Mouse (Mus musculus): ENCODE measurements around the gene Prkcg. TPM values are rescaled to one million over a fixed set of nuclear protein-coding genes. Genes with fewer than 3 reads are reported as not detected.

Gene Prkcg
- polyA plus RNA-seq, 1 experiment from 2014 or later = 0.36 TPM

DNA sequence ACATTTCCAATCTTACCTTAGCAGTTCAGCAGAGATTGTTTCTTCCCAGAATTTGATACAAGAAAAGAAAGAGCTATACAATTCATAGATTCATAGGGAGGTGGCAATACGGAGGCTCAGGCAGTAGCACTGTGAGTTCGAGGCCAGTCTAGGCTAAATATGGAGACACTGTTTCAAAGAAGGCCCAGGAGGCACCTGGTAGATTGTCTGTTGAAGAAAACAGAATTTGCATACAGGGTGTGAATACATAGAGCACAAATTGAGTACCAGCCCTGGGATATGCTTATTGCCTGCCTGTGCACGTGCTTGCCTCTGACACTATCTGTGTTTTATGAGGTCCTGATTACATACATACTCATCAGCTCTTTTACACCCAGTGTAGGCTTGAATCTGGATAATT is 17.4 kb downstream of the Prkcg start:
- Histone ChIP-seq H3K4me1 (peaks cover 33% of the 10 kb centered on the region), H3K36me3 (replicated peaks) (no peaks in the 10 kb centered on the region), H3K27me3 (replicated peaks; ENCODE audit: low read depth, poor library complexity, severe bottlenecking) (peaks cover 53% of the 10 kb centered on the region), H3K9me3 (peaks cover 6% of the 10 kb centered on the region; the same call in 1 of the 2 replicates), H3K4me3 (no peak overlapping the region), H3K27ac (replicated peaks) (no peak overlapping the region)
- no peak for DNase-seq (ENCODE audit: low spot score)
- 84% methylated on average over 3 of the region's 3 CpGs for WGBS

DNA sequence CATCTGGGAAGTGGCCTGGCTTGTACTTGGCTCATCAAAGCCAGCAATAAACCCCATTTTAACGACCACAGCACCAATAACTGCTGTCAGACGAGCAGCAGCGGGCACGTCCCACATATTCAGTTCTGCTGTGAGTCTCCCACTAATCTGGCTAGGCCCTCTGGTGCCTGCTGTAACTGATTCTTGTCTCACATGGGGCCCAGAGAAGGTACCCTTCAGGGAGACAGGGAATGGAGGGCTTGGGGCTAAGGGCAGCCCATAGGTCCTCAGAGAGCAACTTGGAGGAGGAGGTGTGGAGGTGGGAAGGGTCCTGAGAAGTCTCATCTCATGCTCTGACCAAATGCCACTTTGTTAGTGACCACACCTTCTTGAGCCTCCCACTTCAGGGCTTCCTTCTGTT is 19.7 kb downstream of the Prkcg start:
- peaks cover 6% of the 10 kb centered on the region; the same call in 1 of the 2 replicates for H3K9me3 ChIP-seq
- peaks cover 30% of the 10 kb centered on the region for H3K27me3 ChIP-seq (replicated peaks; ENCODE audit: low read depth, poor library complexity, severe bottlenecking)
- peaks cover 13% of the 10 kb centered on the region for H3K4me1 ChIP-seq
- no peak overlapping the region for H3K27ac ChIP-seq (replicated peaks)
- no peak for DNase-seq (ENCODE audit: low spot score)
- 74% methylated on average over 4 of the region's 4 CpGs for WGBS
- no peaks in the 10 kb centered on the region for H3K36me3 ChIP-seq (replicated peaks)
- no peak overlapping the region for H3K4me3 ChIP-seq

DNA sequence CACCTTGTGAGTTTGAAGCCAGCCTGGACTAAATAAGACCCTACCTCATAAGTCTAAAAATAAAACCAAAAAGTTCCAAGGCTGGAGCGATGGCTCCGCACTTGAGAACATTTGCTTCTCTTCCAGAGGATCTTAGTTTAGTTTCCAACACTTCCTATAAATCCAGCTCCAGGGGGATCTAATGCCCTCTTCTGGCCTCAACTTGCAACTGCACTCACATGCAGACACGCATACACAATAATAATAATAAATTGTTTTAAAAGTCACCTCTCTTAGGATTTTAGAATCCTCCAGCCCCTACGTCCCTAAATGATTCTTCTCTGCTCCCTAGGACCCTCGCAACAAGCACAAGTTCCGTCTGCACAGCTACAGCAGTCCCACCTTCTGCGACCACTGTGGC is 21.3 kb downstream of the Prkcg start:
- no peak overlapping the region for H3K27ac ChIP-seq (replicated peaks)
- peaks cover 6% of the 10 kb centered on the region; the same call in 1 of the 2 replicates for H3K9me3 ChIP-seq
- DNase-seq (ENCODE audit: low spot score) = no peak
- no peaks in the 10 kb centered on the region for H3K4me1 ChIP-seq
- no peak overlapping the region for H3K4me3 ChIP-seq
- no peaks in the 10 kb centered on the region for H3K36me3 ChIP-seq (replicated peaks)
- WGBS = 94% methylated on average over 7 of the region's 7 CpGs
- H3K27me3 ChIP-seq (replicated peaks; ENCODE audit: low read depth, poor library complexity, severe bottlenecking) = peaks cover 14% of the 10 kb centered on the region

DNA sequence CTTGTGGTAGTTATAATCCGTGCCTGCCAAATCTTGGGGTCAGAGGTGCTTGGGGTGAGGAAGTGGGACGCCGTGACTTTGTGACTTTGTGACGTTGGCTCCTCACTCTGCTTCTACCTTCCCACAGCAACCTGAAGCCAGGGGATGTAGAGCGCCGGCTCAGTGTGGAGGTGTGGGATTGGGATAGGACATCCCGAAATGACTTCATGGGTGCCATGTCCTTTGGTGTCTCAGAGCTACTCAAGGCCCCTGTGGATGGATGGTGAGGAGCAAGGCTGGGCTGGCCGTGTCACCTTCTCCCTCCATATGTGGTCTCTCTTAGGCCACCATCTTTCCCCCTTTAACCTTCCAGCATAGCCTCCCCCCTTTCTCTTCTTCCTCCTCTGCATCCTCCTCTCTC is 24.6 kb downstream of the Prkcg start:
- H3K4me3 ChIP-seq = no peak overlapping the region
- H3K36me3 ChIP-seq (replicated peaks) = no peaks in the 10 kb centered on the region
- H3K27me3 ChIP-seq (replicated peaks; ENCODE audit: low read depth, poor library complexity, severe bottlenecking) = no peaks in the 10 kb centered on the region
- peaks cover 6% of the 10 kb centered on the region; the same call in 1 of the 2 replicates for H3K9me3 ChIP-seq
- no peak for DNase-seq (ENCODE audit: low spot score)
- no peak overlapping the region for H3K27ac ChIP-seq (replicated peaks)
- WGBS = 88% methylated on average over 8 of the region's 8 CpGs
- peaks cover 12% of the 10 kb centered on the region for H3K4me1 ChIP-seq

DNA sequence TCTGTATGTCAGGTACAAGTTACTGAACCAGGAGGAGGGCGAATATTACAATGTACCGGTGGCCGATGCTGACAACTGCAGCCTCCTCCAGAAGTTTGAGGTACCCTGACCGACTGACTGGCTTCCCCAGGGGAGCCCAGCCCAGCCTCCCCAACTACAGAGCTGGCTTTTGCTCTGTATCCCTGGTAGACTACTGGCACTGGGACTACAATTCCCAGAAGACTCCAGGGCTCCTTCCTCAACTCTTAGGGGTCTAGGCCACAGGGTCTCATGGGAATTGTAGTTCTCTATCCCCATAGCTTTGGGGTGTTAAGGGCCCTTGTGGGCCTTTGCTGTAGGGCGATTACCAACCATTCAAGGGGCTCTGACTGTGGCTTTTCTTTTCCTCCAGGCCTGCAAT is 25.1 kb downstream of the Prkcg start:
- H3K27me3 ChIP-seq (replicated peaks; ENCODE audit: low read depth, poor library complexity, severe bottlenecking) = no peaks in the 10 kb centered on the region
- no peak for DNase-seq (ENCODE audit: low spot score)
- WGBS = 61% methylated on average over 5 of the region's 5 CpGs
- H3K4me1 ChIP-seq = peaks cover 15% of the 10 kb centered on the region
- H3K4me3 ChIP-seq = no peak overlapping the region
- H3K27ac ChIP-seq (replicated peaks) = no peak overlapping the region
- H3K36me3 ChIP-seq (replicated peaks) = no peaks in the 10 kb centered on the region
- peaks cover 6% of the 10 kb centered on the region; the same call in 1 of the 2 replicates for H3K9me3 ChIP-seq

DNA sequence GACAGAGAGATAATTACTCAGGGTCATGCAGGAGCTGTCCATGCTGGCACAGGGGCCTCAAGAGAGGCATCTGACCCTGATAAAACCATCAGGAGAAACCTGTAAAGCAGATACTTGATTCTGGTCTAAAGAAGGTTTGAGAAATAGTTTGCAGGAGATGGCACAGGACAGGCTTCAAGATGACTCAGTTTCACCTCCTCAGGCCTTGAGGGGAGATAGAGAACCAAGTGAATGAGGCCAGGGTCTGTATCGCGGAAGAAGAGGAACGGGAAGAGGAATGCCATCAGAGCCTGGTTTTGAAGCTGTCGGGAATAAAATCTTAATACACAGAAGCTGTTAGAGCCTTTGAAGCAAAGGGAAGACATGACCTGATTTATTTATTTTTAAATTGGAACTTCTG is 28.7 kb downstream of the Prkcg start:
- Histone ChIP-seq H3K27me3 (replicated peaks; ENCODE audit: low read depth, poor library complexity, severe bottlenecking) (no peaks in the 10 kb centered on the region), H3K9me3 (no peaks in the 10 kb centered on the region), H3K27ac (replicated peaks) (no peak overlapping the region), H3K36me3 (replicated peaks) (no peaks in the 10 kb centered on the region), H3K4me1 (peaks cover 15% of the 10 kb centered on the region), H3K4me3 (no peak overlapping the region)
- no peak for DNase-seq (ENCODE audit: low spot score)
- 48% methylated on average over 4 of the region's 4 CpGs for WGBS

DNA sequence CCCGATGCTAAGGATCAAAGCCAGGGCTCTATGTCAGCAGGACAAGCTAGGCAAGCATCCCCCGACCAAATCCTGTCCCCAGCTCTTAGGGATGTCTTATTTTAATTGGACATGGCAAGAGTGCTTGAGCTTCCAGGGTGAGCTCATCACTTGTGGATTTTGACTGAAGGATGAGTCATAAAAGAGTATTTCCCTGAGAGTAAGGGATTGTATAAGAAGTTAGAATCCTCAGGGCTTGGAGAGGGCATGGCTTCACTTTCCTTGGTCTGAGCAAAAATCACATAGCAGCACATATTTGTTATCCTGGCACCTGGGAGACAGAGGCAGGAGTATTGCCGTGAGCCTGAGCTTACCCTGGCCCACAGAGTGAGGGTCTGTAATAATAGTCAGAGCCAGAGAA is 31.9 kb downstream of the Prkcg start:
- WGBS = 68% methylated on average over 3 of the region's 3 CpGs
- no peaks in the 10 kb centered on the region for H3K36me3 ChIP-seq (replicated peaks)
- no peaks in the 10 kb centered on the region for H3K27me3 ChIP-seq (replicated peaks; ENCODE audit: low read depth, poor library complexity, severe bottlenecking)
- H3K27ac ChIP-seq (replicated peaks) = no peak overlapping the region
- H3K4me1 ChIP-seq = peaks cover 15% of the 10 kb centered on the region
- no peak for DNase-seq (ENCODE audit: low spot score)
- no peaks in the 10 kb centered on the region for H3K9me3 ChIP-seq
- H3K4me3 ChIP-seq = no peak overlapping the region

DNA sequence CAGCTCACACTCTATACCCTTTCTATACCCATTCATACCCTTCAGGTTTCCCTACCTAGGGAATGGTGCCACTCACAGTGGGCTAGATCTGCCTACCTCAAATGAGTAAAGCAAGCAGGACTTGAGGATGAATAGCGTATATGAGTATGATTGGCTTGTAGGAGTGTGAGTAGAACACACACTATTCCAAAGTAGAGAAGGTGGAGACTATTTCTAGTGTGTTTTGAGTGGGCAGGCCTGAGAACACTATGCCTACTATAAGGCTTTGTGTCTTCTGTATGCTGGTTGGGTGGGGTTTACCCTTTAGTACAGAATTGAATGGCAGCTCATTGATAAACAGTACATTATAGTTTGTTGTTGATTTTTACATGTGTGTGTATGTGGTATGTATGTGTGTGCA is 34.8 kb downstream of the Prkcg start:
- no peak for DNase-seq (ENCODE audit: low spot score)
- no peaks in the 10 kb centered on the region for H3K9me3 ChIP-seq
- peaks cover under 1% of the 10 kb centered on the region; the same call in 1 of the 2 replicates for H3K4me1 ChIP-seq
- 93% methylated on average over 1 of the region's 1 CpGs for WGBS
- H3K27me3 ChIP-seq (replicated peaks; ENCODE audit: low read depth, poor library complexity, severe bottlenecking) = no peaks in the 10 kb centered on the region
- no peak overlapping the region for H3K4me3 ChIP-seq
- H3K36me3 ChIP-seq (replicated peaks) = no peaks in the 10 kb centered on the region
- H3K27ac ChIP-seq (replicated peaks) = no peak overlapping the region

DNA sequence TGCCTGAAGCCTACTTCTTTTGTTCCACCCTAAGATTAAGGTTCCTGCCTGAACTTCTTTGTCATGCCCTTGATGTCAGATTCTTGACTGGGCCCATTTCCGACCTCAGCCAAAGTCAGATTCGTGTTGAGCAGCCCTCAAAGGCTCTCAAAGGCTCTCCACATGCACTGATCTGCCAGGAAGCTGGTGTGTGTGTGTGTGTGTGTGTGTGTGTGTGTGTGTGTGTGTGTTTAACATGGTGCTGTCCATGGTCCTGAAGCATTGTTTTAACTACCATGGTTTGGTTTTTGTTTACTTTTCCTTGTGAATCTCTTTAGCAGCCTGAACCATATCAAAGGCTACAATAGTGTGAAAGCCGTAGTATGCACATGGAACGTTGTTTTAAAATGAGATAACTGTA is 39.0 kb downstream of the Prkcg start:
- 77% methylated on average over 4 of the region's 4 CpGs for WGBS
- peaks cover 25% of the 10 kb centered on the region for H3K4me1 ChIP-seq
- DNase-seq (ENCODE audit: low spot score) = peak; percentile 37

DNA sequence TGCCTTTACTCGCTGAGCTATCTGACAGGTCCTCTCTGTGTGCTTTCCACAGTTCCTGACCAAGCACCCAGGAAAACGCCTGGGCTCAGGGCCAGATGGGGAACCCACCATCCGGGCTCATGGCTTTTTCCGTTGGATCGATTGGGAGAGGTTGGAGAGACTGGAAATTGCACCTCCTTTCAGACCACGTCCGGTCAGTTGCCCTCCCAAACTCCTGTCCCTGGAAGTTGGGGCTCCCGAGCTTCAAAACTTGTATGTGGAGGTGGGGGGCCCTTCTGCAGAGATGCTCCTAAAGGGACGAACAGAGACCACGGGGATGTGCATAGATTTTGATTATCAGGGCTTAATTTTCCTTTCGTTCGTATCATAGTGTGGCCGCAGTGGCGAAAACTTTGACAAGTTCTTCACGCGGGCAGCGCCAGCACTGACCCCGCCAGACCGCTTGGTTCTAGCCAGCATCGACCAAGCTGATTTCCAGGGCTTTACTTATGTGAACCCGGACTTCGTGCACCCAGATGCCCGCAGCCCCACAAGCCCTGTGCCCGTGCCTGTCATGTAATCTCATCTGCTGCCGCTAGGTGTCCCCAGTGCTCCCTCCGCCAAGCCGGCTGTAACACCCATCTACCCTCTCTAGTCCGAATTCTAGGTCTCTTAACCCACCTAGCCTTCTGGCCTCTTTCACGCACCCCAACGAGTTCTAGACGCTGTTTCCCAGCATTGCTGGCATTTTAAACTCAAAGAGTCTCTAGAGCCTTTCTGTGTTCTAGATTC is 41.0 kb downstream of the Prkcg start:
- 21% methylated on average over 31 of the region's 31 CpGs for WGBS
- H3K9me3 ChIP-seq = peaks cover 3% of the 10 kb centered on the region; the same call in 1 of the 2 replicates
- no peaks in the 10 kb centered on the region for H3K36me3 ChIP-seq (replicated peaks)
- no peak overlapping the region for H3K27ac ChIP-seq (replicated peaks)
- peaks cover 22% of the 10 kb centered on the region for H3K27me3 ChIP-seq (replicated peaks; ENCODE audit: low read depth, poor library complexity, severe bottlenecking)
- peak overlapping the region; percentile 37 for H3K4me3 ChIP-seq
- peak; percentile 83 for DNase-seq (ENCODE audit: low spot score)
- peaks cover 37% of the 10 kb centered on the region for H3K4me1 ChIP-seq

More for the DNA sequence above, 39.0 kb downstream of the Prkcg start:
- Histone ChIP-seq H3K4me3 (no peak overlapping the region), H3K27ac (replicated peaks) (no peak overlapping the region), H3K9me3 (peaks cover 3% of the 10 kb centered on the region; the same call in 1 of the 2 replicates), H3K36me3 (replicated peaks) (no peaks in the 10 kb centered on the region), H3K27me3 (replicated peaks; ENCODE audit: low read depth, poor library complexity, severe bottlenecking) (peaks cover 22% of the 10 kb centered on the region)

DNA sequence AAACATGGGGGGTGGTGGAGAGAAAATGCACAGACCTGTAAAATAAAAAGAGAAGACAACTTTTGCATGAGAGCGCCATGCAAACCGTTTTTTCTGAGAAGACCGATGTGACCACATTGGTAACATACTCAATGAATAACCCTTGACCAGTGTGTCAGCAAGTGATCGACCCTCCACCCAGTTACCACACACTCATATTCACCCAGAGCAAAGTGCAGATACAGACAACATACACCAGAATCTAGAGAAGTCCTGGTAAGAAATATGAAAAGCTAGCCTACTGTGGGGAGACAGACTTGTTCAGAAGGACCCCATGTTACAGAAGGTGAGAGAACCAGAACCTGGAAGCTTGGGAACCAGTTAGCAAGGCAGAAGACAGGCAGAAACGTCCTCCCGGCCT is 42.2 kb downstream of the Prkcg start:
- Histone ChIP-seq H3K27ac (replicated peaks) (peak overlapping the region; percentile 92), H3K36me3 (replicated peaks) (peaks cover under 1% of the 10 kb centered on the region), H3K9me3 (peaks cover 3% of the 10 kb centered on the region; the same call in 1 of the 2 replicates), H3K4me3 (peak overlapping the region; percentile 72), H3K27me3 (replicated peaks; ENCODE audit: low read depth, poor library complexity, severe bottlenecking) (peaks cover 22% of the 10 kb centered on the region), H3K4me1 (peaks cover 37% of the 10 kb centered on the region)
- DNase-seq (ENCODE audit: low spot score) = no peak
- WGBS = 48% methylated on average over 6 of the region's 6 CpGs

DNA sequence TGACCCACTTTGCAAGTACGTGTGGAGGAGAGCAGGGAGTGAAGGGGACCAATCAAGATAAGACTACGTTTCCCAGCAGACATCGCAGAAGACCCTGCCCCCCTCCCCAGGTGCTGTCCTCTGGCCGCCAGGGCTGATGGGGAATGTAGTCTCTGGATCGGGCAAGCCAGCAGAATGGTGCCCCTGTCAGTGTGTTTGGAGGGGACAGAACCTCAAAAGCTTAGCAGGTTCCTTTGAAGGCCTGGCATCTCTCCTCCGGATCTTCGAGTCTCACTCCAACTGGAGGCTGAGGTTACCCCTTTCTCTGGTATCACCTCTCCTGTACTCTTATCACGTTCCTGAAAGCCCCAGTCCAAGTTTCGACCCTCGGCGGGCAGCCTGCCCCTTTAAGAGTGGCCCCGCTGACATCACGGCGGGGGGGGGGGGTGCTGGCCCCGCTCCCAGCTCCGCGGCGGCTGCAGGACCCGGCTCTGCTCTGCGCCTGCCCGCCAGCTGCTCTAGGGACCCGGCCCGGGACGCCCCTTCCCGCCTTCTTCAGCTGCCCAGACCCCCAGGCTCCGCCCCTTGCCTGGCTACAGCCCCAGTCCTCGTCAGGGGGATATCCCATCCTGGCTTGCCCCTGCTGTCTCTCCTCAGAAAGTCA is 42.7 kb downstream of the Prkcg start:
- Histone ChIP-seq H3K36me3 (replicated peaks) (peaks cover 6% of the 10 kb centered on the region), H3K4me3 (peak overlapping the region; percentile 72), H3K27me3 (replicated peaks; ENCODE audit: low read depth, poor library complexity, severe bottlenecking) (peaks cover 22% of the 10 kb centered on the region), H3K9me3 (peaks cover 3% of the 10 kb centered on the region; the same call in 1 of the 2 replicates), H3K27ac (replicated peaks) (peak overlapping the region; percentile 92), H3K4me1 (peaks cover 37% of the 10 kb centered on the region)
- WGBS = under 1% methylated on average over 27 of the region's 27 CpGs
- DNase-seq (ENCODE audit: low spot score) = peak; percentile 94

DNA sequence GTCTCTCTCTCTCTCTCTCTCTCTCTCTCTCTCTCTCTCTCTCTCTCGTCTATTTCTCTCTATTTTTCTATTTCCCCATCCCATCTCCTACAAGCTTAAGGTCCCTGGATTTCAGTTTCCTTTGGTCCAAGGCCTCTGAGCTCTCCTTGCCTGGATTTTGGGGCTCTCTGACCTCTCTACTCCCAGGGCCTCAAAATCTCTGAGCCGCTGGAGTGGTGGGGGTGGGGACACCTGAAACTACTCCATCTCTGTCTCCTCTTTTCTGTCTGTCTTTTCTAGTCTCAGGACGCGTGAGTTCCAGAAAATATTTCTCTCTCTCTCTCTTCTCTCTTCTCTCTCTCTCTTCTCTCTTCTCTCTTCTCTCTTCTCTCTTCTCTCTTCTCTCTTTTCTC is 43.2 kb downstream of the Prkcg start:
- Histone ChIP-seq H3K9me3 (peaks cover 3% of the 10 kb centered on the region; the same call in 1 of the 2 replicates), H3K36me3 (replicated peaks) (peaks cover 8% of the 10 kb centered on the region), H3K4me1 (peaks cover 37% of the 10 kb centered on the region), H3K4me3 (peak overlapping the region; percentile 72), H3K27me3 (replicated peaks; ENCODE audit: low read depth, poor library complexity, severe bottlenecking) (peaks cover 22% of the 10 kb centered on the region), H3K27ac (replicated peaks) (peak overlapping the region; percentile 92)
- DNase-seq (ENCODE audit: low spot score) = no peak
- WGBS = 1% methylated on average over 4 of the region's 4 CpGs
